Mouse (Mus musculus) ES-E14 (cell line): ENCODE results near the gene Sidt2.

Source experiments
- HCFC1 ChIP-seq: IDR thresholded peaks from 2 replicates; pipeline ENCODE4 v1.6.1; 2012; ENCODE audit warnings: low read length, inconsistent platforms, borderline replicate concordance; ENCODE audit not compliant: insufficient read depth
- ZC3H11A ChIP-seq: IDR thresholded peaks from 2 replicates; pipeline ENCODE4 v1.6.1; 2012; ENCODE audit warnings: low read depth, mild to moderate bottlenecking, inconsistent platforms, low read length, borderline replicate concordance

GRCm38 (mm10) chr9:46004529-46004928 is 49.5 kb upstream of the Sidt2 start:
- TF ChIP-seq HCFC1 (no peak), ZC3H11A (no peak)
